Mouse (Mus musculus): ENCODE data around the gene Dhrs13.
A peak's percentile ranks its signal among the peaks of the same experiment; 100 is the strongest.
"Not testable (repeated sequence)": the region's sequence is repeated elsewhere in the genome, so short reads cannot be mapped to it uniquely, and the experiment has no call there.

Gene Dhrs13

GRCm38 (mm10) chr11:78031947-78032808 is at the start of gene Dhrs13:
Dhrs13 (plus strand) TSS chr11:78032280.
- peak; percentile 82 to 85 for DNase-seq

GRCm38 (mm10) chr11:77982441-77982905 is 49.6 kb upstream of the Dhrs13 start, which contains the start of gene Phf12:
Phf12 (plus strand) TSS chr11:77982754.
- peak; percentile 100 for DNase-seq

- peak; percentile 65 for DNase-seq
Measured at GRCm38 (mm10) chr11:77983191-77983936, 48.7 kb upstream of the Dhrs13 start.

- peak; percentile 71 to 78 for DNase-seq
Measured at GRCm38 (mm10) chr11:77983937-77984835, 47.9 kb upstream of the Dhrs13 start.

GRCm38 (mm10) chr11:77984836-77985231 is 47.2 kb upstream of the Dhrs13 start:
- no peak for DNase-seq

GRCm38 (mm10) chr11:77985541-77986065 is 46.5 kb upstream of the Dhrs13 start:
- no peak for DNase-seq

GRCm38 (mm10) chr11:77989071-77989690 is 42.9 kb upstream of the Dhrs13 start:
- DNase-seq: no peak

GRCm38 (mm10) chr11:77995556-77995955 is 36.5 kb upstream of the Dhrs13 start:
- DNase-seq: no peak

- no peak for DNase-seq
Measured at GRCm38 (mm10) chr11:78006446-78006845, 25.6 kb upstream of the Dhrs13 start.

GRCm38 (mm10) chr11:78019676-78020075 is 12.4 kb upstream of the Dhrs13 start:
- DNase-seq: peak; percentile 82 to 83

GRCm38 (mm10) chr11:78023607-78024006 is 8.5 kb upstream of the Dhrs13 start:
- peak; percentile 66 to 71 for DNase-seq

- DNase-seq: no peak
Measured at GRCm38 (mm10) chr11:78029240-78029639, 2.8 kb upstream of the Dhrs13 start.

- no peak for DNase-seq
Measured at GRCm38 (mm10) chr11:78030600-78030999, 1.5 kb upstream of the Dhrs13 start.

GRCm38 (mm10) chr11:78031389-78031788 is 691 bp upstream of the Dhrs13 start:
- DNase-seq: no peak

- DNase-seq: no peak
Measured at GRCm38 (mm10) chr11:78032809-78033195, 722 bp downstream of the Dhrs13 start.

- no peak for DNase-seq
Measured at GRCm38 (mm10) chr11:78033931-78034617, 2.0 kb downstream of the Dhrs13 start.

- no peak for DNase-seq
Measured at GRCm38 (mm10) chr11:78036791-78037190, 4.7 kb downstream of the Dhrs13 start.

- DNase-seq: peak; percentile 53 to 66
Measured at GRCm38 (mm10) chr11:78037831-78038752, 6.0 kb downstream of the Dhrs13 start, which contains the start of gene Flot2. Flot2 (plus strand) TSS chr11:78037931.

- no peak for DNase-seq
Measured at GRCm38 (mm10) chr11:78040878-78041277, 8.8 kb downstream of the Dhrs13 start.

- not testable (repeated sequence) for DNase-seq
Measured at GRCm38 (mm10) chr11:78042290-78042870, 10.3 kb downstream of the Dhrs13 start.

Data from B cell, adult 2 months (primary cell).